Mouse (Mus musculus): ENCODE measurements around the gene Galntl6. TPM values are rescaled to one million over a fixed set of nuclear protein-coding genes. Genes with fewer than 3 reads are reported as not detected.

The Galntl6 gene
- polyA plus RNA-seq, 1 experiment from 2014 or later = 0.06 TPM

GRCm38 (mm10) chr8:58395879-58396278, 516.6 kb downstream of the Galntl6 start:
- TF ChIP-seq EP300 (IDR thresholded peaks at IDR 0.05) (no peak), CTCF (IDR thresholded peaks at IDR 0.05) (no peak)
- WGBS = 79% methylated on average over 1 of the region's 1 CpGs
- Histone ChIP-seq H3K4me2 (replicated peaks; ENCODE audit: low read depth, low read length) (no peak overlapping the region), H3K9me3 (ENCODE audit: low read length) (no peaks in the 10 kb centered on the region), H3K27me3 (replicated peaks; ENCODE audit: insufficient read depth, low read length) (no peaks in the 10 kb centered on the region), H3K4me1 (ENCODE audit: insufficient read depth, low read depth, low read length) (no peaks in the 10 kb centered on the region), H3K4me3 (ENCODE audit: low read depth, low read length) (no peak overlapping the region), H3K9ac (replicated peaks; ENCODE audit: low read depth) (no peak overlapping the region), H3K36me3 (ENCODE audit: insufficient read depth, low read length) (no peaks in the 10 kb centered on the region), H3K27ac (ENCODE audit: low read length) (no peak overlapping the region)
- DNase-seq (ENCODE audit: low spot score) (no peak), ATAC-seq (no peak)

DNA sequence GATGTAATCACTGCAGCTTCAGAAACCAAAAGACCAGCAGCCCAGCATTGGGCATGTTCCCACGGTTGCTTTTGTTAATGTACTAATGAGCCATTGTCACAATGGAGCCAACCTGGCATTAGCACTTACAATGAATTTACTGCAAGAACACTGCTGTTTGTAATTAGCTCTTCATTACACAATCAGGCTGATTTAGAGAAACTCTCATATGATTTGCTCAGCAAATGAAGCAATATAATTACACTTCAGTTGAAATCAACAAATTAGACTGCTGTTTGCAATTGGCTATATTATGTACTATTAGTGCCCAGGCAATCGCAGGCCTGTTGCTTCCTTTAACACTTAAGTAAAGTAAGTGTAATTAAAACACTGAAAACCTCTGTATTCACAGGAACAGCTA, 540.1 kb downstream of the Galntl6 start:
- Histone ChIP-seq H3K27me3 (replicated peaks; ENCODE audit: insufficient read depth, low read length) (no peaks in the 10 kb centered on the region), H3K4me3 (ENCODE audit: low read depth, low read length) (no peak overlapping the region), H3K4me2 (replicated peaks; ENCODE audit: low read depth, low read length) (no peak overlapping the region), H3K4me1 (ENCODE audit: insufficient read depth, low read depth, low read length) (no peaks in the 10 kb centered on the region), H3K27ac (ENCODE audit: low read length) (no peak overlapping the region), H3K36me3 (ENCODE audit: insufficient read depth, low read length) (no peaks in the 10 kb centered on the region), H3K9me3 (ENCODE audit: low read length) (no peaks in the 10 kb centered on the region), H3K9ac (replicated peaks; ENCODE audit: low read depth) (no peak overlapping the region)
- ATAC-seq (no peak), DNase-seq (ENCODE audit: low spot score) (no peak)
- WGBS = 71% methylated on average over 2 of the region's 2 CpGs
- no peak for TF ChIP-seq EP300 (IDR thresholded peaks at IDR 0.05)
- no peak for TF ChIP-seq CTCF (IDR thresholded peaks at IDR 0.05)

GRCm38 (mm10) chr8:58371979-58372378, 540.5 kb downstream of the Galntl6 start:
- Histone ChIP-seq H3K4me2 (replicated peaks; ENCODE audit: low read depth, low read length) (no peak overlapping the region), H3K27ac (ENCODE audit: low read length) (no peak overlapping the region), H3K9me3 (ENCODE audit: low read length) (no peaks in the 10 kb centered on the region), H3K4me3 (ENCODE audit: low read depth, low read length) (no peak overlapping the region), H3K4me1 (ENCODE audit: insufficient read depth, low read depth, low read length) (no peaks in the 10 kb centered on the region), H3K9ac (replicated peaks; ENCODE audit: low read depth) (no peak overlapping the region), H3K27me3 (replicated peaks; ENCODE audit: insufficient read depth, low read length) (no peaks in the 10 kb centered on the region), H3K36me3 (ENCODE audit: insufficient read depth, low read length) (no peaks in the 10 kb centered on the region)
- no peak for DNase-seq (ENCODE audit: low spot score)
- no peak for ATAC-seq
- TF ChIP-seq CTCF (IDR thresholded peaks at IDR 0.05) = no peak
- TF ChIP-seq EP300 (IDR thresholded peaks at IDR 0.05) = no peak
- WGBS = 80% methylated on average over 10 of the region's 10 CpGs

GRCm38 (mm10) chr8:58331151-58331550, 581.3 kb downstream of the Galntl6 start:
- Histone ChIP-seq H3K4me3 (ENCODE audit: low read depth, low read length) (no peak overlapping the region), H3K9ac (replicated peaks; ENCODE audit: low read depth) (no peak overlapping the region), H3K9me3 (ENCODE audit: low read length) (no peaks in the 10 kb centered on the region), H3K36me3 (ENCODE audit: insufficient read depth, low read length) (no peaks in the 10 kb centered on the region), H3K27ac (ENCODE audit: low read length) (no peak overlapping the region), H3K27me3 (replicated peaks; ENCODE audit: insufficient read depth, low read length) (no peaks in the 10 kb centered on the region), H3K4me1 (ENCODE audit: insufficient read depth, low read depth, low read length) (no peaks in the 10 kb centered on the region), H3K4me2 (replicated peaks; ENCODE audit: low read depth, low read length) (no peak overlapping the region)
- DNase-seq (ENCODE audit: low spot score) (no peak), ATAC-seq (no peak)
- WGBS = 66% methylated on average over 1 of the region's 1 CpGs
- TF ChIP-seq EP300 (IDR thresholded peaks at IDR 0.05) (no peak), CTCF (IDR thresholded peaks at IDR 0.05) (no peak)

- Histone ChIP-seq H3K27me3 (replicated peaks; ENCODE audit: insufficient read depth, low read length) (no peaks in the 10 kb centered on the region), H3K4me1 (ENCODE audit: insufficient read depth, low read depth, low read length) (no peaks in the 10 kb centered on the region), H3K9me3 (ENCODE audit: low read length) (no peaks in the 10 kb centered on the region), H3K36me3 (ENCODE audit: insufficient read depth, low read length) (no peaks in the 10 kb centered on the region), H3K9ac (replicated peaks; ENCODE audit: low read depth) (no peak overlapping the region), H3K27ac (ENCODE audit: low read length) (no peak overlapping the region), H3K4me3 (ENCODE audit: low read depth, low read length) (no peak overlapping the region), H3K4me2 (replicated peaks; ENCODE audit: low read depth, low read length) (no peak overlapping the region)
- no peak for DNase-seq (ENCODE audit: low spot score)
- TF ChIP-seq CTCF (IDR thresholded peaks at IDR 0.05) = no peak
- TF ChIP-seq EP300 (IDR thresholded peaks at IDR 0.05) = no peak
- 77% methylated on average over 2 of the region's 2 CpGs for WGBS
- no peak for ATAC-seq
Observed at GRCm38 (mm10) chr8:58313482-58313881, 599.0 kb downstream of the Galntl6 start.

DNA sequence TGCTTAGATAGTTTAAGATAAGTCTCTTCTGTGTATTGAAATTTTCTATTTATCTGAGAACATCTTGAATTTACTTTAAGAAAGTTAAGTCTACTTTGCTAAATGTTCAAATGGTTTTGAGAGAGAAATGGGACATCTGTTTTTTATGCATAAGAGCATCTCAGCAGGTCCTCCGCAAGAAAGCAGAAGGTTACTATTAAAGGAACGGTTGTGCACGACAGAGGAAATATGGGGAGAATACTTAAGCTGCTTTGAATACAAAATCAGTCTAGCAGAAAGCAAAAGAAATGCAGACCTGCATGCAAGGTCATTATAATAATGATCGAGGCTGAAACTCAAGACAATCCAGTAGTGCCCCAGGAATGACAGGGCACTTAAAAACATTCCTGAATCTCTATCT, 621.0 kb downstream of the Galntl6 start:
- Histone ChIP-seq H3K27ac (ENCODE audit: low read length) (no peak overlapping the region), H3K9ac (replicated peaks; ENCODE audit: low read depth) (no peak overlapping the region), H3K36me3 (ENCODE audit: insufficient read depth, low read length) (no peaks in the 10 kb centered on the region), H3K4me2 (replicated peaks; ENCODE audit: low read depth, low read length) (no peak overlapping the region), H3K4me3 (ENCODE audit: low read depth, low read length) (no peak overlapping the region), H3K9me3 (ENCODE audit: low read length) (no peaks in the 10 kb centered on the region), H3K27me3 (replicated peaks; ENCODE audit: insufficient read depth, low read length) (no peaks in the 10 kb centered on the region), H3K4me1 (ENCODE audit: insufficient read depth, low read depth, low read length) (no peaks in the 10 kb centered on the region)
- 82% methylated on average over 4 of the region's 4 CpGs for WGBS
- TF ChIP-seq CTCF (IDR thresholded peaks at IDR 0.05) = no peak
- no peak for TF ChIP-seq EP300 (IDR thresholded peaks at IDR 0.05)
- no peak for ATAC-seq
- DNase-seq (ENCODE audit: low spot score) = no peak

- no peak for ATAC-seq
- Histone ChIP-seq H3K4me1 (ENCODE audit: insufficient read depth, low read depth, low read length) (no peaks in the 10 kb centered on the region), H3K4me3 (ENCODE audit: low read depth, low read length) (no peak overlapping the region), H3K9ac (replicated peaks; ENCODE audit: low read depth) (no peak overlapping the region), H3K27ac (ENCODE audit: low read length) (no peak overlapping the region), H3K36me3 (ENCODE audit: insufficient read depth, low read length) (no peaks in the 10 kb centered on the region), H3K27me3 (replicated peaks; ENCODE audit: insufficient read depth, low read length) (no peaks in the 10 kb centered on the region), H3K4me2 (replicated peaks; ENCODE audit: low read depth, low read length) (no peak overlapping the region), H3K9me3 (ENCODE audit: low read length) (no peaks in the 10 kb centered on the region)
- TF ChIP-seq CTCF (IDR thresholded peaks at IDR 0.05) = no peak
- TF ChIP-seq EP300 (IDR thresholded peaks at IDR 0.05) = no peak
- DNase-seq (ENCODE audit: low spot score) = no peak
Observed at GRCm38 (mm10) chr8:58290080-58290479, 622.4 kb downstream of the Galntl6 start.

All from lung, postnatal 0 days (tissue).